Mouse (Mus musculus) right cerebral cortex, postnatal 14 days (tissue): ENCODE measurements around the gene M1ap.
A peak's percentile ranks its signal among the peaks of the same experiment; 100 is the strongest.

ENCODE experiments used
- DNase-seq: peaks from one replicate; pipeline ENCODE4 v3.0.0; 2022

The M1ap gene

GRCm38 (mm10) chr6:82939167-82939912 is 7.4 kb upstream of the M1ap start, which contains the start of gene Sema4f:
Sema4f (minus strand) TSS chr6:82939769.
- DNase-seq: peak; percentile 75

GRCm38 (mm10) chr6:82940765-82941164 is 5.9 kb upstream of the M1ap start:
- no peak for DNase-seq

DNA sequence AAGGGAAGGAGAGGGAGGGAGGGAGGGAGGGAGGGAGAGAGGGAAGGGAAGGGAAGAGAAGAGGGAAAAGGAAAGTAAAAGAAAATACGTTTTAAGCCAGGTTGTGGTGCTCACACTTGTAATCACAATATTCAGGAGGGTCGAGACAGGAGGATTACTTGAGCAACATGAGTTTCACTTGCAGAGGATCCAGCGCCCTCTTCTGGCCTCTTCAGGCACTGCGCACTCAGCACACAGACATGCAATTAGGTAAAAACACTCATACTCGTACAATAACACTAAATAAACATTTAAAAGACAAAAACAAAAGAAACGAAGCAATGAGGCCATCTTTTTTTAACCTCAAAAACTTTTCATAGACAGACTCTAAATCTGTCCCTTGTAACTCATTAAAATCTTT is 952 bp upstream of the M1ap start:
- DNase-seq: peak; percentile 17

- DNase-seq: no peak
These were observed 10.0 kb downstream of the M1ap start for GRCm38 (mm10) chr6:82956553-82957251.

DNA sequence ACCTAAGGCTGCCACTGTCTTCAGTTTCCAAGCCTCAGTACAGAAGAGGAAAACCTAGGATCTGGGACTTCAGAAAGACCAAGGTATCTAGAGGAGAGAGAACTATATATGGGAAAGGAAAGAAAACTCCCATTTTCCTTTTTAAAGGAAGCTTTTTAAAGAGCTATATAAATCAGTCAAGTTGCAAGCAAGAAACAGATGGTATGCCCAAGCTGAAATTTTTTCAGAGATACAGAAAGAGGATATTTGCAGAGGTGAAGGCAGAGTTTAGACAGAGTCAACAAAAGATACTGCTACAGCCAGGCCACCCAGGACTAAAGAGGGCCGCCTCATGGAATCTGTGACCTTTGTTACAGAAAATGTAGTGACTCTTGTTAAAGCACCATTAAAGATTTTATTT is 15.0 kb downstream of the M1ap start:
- no peak for DNase-seq

GRCm38 (mm10) chr6:82969249-82970084 is 22.8 kb downstream of the M1ap start:
- no peak for DNase-seq

- peak; percentile 38 for DNase-seq
These were observed 24.3 kb downstream of the M1ap start for GRCm38 (mm10) chr6:82971031-82971430.

- DNase-seq: no peak
These were observed 40.8 kb downstream of the M1ap start for GRCm38 (mm10) chr6:82987411-82987971.

GRCm38 (mm10) chr6:82993696-82994095 is 47.0 kb downstream of the M1ap start:
- no peak for DNase-seq

GRCm38 (mm10) chr6:82994372-82994771 is 47.7 kb downstream of the M1ap start:
- no peak for DNase-seq

- peak; percentile 89 for DNase-seq
These were observed 50.1 kb downstream of the M1ap start for GRCm38 (mm10) chr6:82996740-82997315.

DNA sequence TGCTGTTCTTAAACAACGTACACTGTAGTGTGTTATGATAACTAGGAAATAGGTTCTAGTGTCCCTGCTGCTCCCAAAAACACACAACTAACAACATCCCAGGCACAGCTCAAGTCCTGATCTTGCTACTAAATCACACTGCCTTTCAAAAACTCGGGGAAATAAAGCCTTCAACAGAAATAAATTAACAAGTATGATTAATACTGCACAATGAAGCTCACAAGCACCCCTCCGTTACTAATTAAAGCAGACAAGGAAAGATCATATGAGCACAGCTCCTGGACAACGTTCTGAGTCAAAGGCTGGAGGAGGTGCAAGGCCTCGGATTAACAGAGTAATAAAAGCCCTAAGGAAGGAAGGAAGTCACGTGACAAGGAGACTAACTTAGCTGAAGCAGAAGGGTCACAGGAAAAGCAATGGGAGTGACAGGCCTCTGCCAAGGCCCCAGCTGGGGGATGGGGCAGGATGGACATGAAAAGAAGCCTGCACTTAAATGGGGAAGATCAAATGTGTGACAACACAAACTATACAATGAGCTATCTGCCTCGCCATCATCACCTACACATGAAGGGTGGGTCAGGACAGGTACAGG is 50.9 kb downstream of the M1ap start:
- DNase-seq: peak; percentile 13

GRCm38 (mm10) chr6:82998326-82998725 is 51.6 kb downstream of the M1ap start:
- no peak for DNase-seq

DNA sequence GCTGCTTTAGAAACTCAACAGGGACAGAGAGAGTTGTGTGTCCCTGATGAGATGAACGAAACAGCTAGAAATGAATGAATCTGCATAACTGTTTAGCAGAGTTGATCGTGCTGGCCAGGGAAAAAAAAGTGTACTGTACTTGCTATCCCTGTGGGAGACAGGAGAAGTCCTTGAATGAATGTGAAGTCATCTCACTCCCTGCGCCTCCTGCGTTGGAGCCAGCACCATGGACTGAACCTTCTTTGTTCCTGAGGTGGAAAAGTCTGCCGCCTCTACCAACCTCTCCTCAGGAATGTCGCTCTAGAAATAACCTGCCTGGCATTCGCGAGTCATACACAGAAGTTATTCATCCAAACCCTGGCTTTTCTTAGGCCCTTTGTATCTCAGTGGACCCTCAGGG is 53.3 kb downstream of the M1ap start:
- DNase-seq: no peak

- DNase-seq: no peak
These were observed 56.4 kb downstream of the M1ap start for GRCm38 (mm10) chr6:83003082-83003481.

DNA sequence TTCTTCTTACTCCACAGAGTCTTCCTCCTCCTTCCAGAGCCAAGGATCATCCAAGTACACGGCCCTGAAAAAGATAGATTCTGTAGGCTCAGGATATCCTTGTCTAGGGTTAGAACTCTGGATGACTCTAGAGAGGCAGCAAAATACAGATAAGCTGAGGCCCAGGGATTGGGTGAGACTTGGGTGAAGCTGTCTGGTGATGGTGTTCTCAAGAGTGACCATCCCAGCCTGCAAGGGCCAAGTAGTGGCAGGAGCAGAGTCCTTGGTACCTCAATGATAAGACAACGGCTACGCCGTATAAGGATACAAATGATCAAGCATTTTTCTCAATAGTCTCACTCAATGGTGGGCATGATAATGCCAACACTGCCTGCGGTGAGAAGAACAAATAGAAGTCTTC is 57.1 kb downstream of the M1ap start:
- DNase-seq: no peak

GRCm38 (mm10) chr6:83004309-83004708 is 57.6 kb downstream of the M1ap start:
- DNase-seq: no peak

GRCm38 (mm10) chr6:83004872-83005271 is 58.2 kb downstream of the M1ap start:
- no peak for DNase-seq

GRCm38 (mm10) chr6:83005444-83006011 is 58.8 kb downstream of the M1ap start:
- no peak for DNase-seq

DNA sequence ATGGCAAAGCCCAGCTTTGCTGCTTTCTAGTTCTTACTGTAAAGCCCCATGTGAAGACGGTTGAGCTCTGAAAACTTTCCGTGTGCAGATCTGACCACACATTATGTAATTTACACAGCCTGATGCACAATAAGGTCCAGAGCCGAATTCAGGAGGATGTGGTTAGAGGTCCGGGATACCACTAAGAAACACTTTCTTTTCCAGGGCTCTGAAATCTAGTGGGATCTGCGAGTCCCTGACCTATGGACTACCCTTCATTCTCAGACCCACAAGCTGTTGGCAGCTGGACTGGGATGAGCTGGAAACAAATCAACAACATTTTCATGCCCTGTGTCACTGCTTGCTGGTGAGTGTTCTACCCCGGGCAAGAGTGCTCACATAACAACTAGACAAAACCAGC is 59.4 kb downstream of the M1ap start:
- no peak for DNase-seq

- no peak for DNase-seq
These were observed 62.0 kb downstream of the M1ap start for GRCm38 (mm10) chr6:83008659-83009058.

GRCm38 (mm10) chr6:83010010-83010409 is 63.3 kb downstream of the M1ap start:
- no peak for DNase-seq
